Mouse (Mus musculus) thymus, adult 2 months (tissue): ENCODE results near the gene Tnf.

Experiments
- CTCF ChIP-seq: fragments of 200-500 bp; IDR thresholded peaks from 2 replicates; pipeline ENCODE4 v1.5.1; 2012; ENCODE audit warnings: mild to moderate bottlenecking, control low read depth, low read length, moderate library complexity, borderline replicate concordance; ENCODE audit not compliant: control insufficient read depth, poor library complexity, insufficient read depth; ENCODE audit errors: extremely low read depth
- POLR2A ChIP-seq: fragments of 200-500 bp; IDR thresholded peaks from 2 replicates; pipeline ENCODE4 v1.6.1; 2012; ENCODE audit warnings: mild to moderate bottlenecking, low read length, control low read depth, moderate library complexity; ENCODE audit not compliant: control insufficient read depth, poor library complexity, insufficient read depth; ENCODE audit errors: extremely low read depth

DNA sequence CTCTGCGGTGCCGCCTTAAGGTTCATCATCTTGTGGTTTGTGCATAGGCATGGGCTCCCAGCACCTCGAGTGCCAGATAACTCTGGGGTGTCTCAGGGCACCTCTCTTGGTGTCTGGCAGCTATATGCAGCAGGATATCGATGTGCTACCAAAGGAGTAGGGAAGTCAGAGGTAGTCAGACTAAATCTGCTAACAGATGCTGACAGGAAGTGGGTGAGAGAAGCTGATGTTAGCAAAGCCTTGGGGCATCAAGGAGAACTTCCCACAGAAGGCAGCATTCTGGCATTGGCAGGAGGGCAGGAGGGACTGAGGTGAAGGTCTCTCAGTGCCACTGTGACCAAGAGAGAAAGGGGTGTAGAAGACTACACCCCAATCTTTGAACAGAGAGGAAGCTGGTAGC lies 11.7 kb downstream of the Tnf start:
- TF ChIP-seq POLR2A (no peak), CTCF (no peak)
